Mouse (Mus musculus) cerebellum, postnatal 25 days (tissue): ENCODE measurements around the gene Hus1.

Source experiments
- DNase-seq, 2 experiments: peaks; one replicate each; pipeline ENCODE4 v3.0.0; 2021; ENCODE audit warnings: mixed read lengths in 2 of 2

Hus1 gene

DNA sequence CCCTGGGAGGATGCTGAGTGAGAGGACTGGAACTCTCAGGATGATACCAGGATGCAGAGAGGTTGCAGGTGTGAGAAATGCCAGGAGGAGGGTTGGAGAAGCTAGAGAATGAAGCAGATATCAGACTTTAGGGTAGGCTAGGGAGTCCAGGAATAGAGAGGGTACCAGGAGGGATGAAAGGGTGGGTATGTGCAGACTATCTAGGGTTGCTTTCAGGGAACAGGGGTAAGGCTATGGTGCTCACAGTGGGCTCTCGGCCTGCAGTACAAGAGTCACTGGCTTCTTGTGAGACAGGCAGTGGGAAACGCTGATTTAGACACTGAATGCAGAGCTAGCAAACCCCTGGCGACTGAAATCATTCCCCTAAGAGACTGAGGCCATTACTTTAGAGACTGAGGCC is 37.8 kb downstream of the Hus1 start, which contains the start of gene Pkd1l1:
Gene Pkd1l1, minus strand, starts transcription at position 101 of the 400 bp plus-strand sequence.
- no peak for DNase-seq

DNA sequence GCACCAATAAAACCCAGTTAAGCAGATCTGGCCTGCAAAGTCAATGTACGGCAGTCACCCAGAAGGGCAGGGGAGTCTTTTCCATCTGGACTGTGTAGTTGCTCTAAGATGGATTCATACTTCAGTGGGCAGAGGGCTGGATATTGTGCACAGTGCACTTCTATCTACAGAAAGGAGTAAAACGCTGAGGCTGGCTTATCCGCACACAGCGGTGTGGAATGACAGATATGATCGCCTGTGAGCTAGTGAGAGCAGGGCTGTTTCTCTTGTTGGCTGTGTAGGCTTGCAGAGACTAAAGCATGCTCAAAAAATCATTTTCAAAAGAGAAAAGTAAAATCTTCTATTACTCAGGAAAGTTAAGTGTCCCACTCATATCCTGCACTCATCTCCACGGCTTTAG is 38.9 kb downstream of the Hus1 start:
- no peak for DNase-seq

GRCm38 (mm10) chr11:8970509-8970908 is 40.5 kb downstream of the Hus1 start:
- no peak for DNase-seq

GRCm38 (mm10) chr11:8968094-8968493 is 42.9 kb downstream of the Hus1 start:
- DNase-seq: no peak

DNA sequence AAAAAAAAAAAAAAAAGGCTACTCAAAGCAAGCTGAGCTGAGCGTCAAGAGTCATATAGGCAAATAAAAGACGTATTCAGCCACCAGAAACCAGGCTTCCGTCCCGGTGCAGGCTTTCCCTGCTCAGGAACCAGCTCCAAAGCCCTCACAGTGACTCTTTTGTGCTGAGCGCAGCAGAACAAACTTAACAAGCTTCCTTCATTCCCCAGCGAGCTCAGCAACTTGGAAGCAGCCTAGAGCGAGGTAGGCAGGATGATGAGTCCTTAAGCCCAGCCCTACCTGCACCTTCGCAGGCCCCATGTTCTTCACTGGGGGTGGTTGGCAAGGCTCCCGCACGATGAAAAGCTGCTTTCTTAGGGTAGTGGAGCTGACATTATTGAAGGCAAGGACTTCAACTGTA is 52.4 kb downstream of the Hus1 start:
- DNase-seq: peak in 1 of 2 experiments; percentile 19

DNA sequence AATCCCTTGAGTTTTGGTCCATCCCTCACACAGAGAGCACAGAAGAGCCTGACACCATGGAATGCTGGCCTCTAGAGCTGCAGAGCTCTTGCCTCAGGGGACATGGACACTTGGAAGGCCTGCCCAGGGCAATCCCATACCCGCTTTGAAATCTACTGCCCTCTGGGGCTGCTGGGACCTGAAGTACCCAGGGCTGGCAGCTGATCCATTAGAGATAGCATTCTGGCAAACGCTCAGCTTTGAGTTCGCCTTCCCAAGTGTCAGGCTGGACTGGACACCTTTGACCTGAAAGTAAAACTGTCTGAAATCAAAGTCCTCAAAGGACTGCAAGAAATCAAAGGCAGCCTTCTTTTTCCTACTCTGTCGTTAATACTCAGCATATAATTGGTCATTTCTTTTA is 52.9 kb downstream of the Hus1 start:
- no peak for DNase-seq

- DNase-seq: peak in 1 of 2 experiments; percentile 25
Measured at GRCm38 (mm10) chr11:8957023-8957422, 54.0 kb downstream of the Hus1 start.

DNA sequence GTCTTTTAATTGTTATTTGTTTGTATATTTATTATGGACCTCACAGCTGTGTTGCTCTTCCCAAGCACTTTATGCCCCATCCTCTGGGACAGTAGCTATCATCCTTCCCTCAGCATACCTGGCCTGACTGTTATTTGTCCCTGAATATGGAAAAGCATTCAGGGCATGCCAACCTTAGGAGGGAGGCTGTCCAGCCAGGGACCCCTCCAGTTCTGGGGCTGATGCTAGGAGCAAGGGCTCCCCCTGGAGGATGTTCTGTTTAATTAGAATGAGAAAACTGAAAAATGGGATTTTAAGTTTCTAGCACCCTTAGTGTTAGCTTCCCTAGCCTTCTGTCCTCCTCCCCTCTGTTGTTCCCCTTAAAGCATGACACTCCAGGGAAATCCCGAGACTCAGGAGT is 55.3 kb downstream of the Hus1 start:
- peak; percentile 43 to 66 for DNase-seq

- DNase-seq: no peak
Measured at GRCm38 (mm10) chr11:8949765-8950430, 61.1 kb downstream of the Hus1 start.

GRCm38 (mm10) chr11:8948871-8949270 is 62.1 kb downstream of the Hus1 start:
- DNase-seq: no peak

- DNase-seq: no peak
Measured at GRCm38 (mm10) chr11:8944114-8944513, 66.9 kb downstream of the Hus1 start.
